Mouse (Mus musculus): ENCODE data around the gene Ssbp4.
A peak's percentile ranks its signal among the peaks of the same experiment; 100 is the strongest.
"Not testable (repeated sequence)": the region's sequence is repeated elsewhere in the genome, so short reads cannot be mapped to it uniquely, and the experiment has no call there.

Gene Ssbp4

GRCm38 (mm10) chr8:70593173-70593572 lies 15.5 kb downstream of the Ssbp4 start:
- DNase-seq (ENCODE audit: low spot score in 2 of 2) = no peak

GRCm38 (mm10) chr8:70591569-70591968 lies 17.1 kb downstream of the Ssbp4 start:
- no peak for DNase-seq (ENCODE audit: low spot score in 2 of 2)

- DNase-seq (ENCODE audit: low spot score in 2 of 2) = not testable (repeated sequence)
Measured at GRCm38 (mm10) chr8:70587955-70588354, 20.7 kb downstream of the Ssbp4 start.

- DNase-seq (ENCODE audit: low spot score in 2 of 2) = no peak
Measured at GRCm38 (mm10) chr8:70585258-70585652, 23.4 kb downstream of the Ssbp4 start.

GRCm38 (mm10) chr8:70584606-70585257 lies 23.9 kb downstream of the Ssbp4 start:
- no peak for DNase-seq (ENCODE audit: low spot score in 2 of 2)

GRCm38 (mm10) chr8:70583476-70584387 lies 24.9 kb downstream of the Ssbp4 start:
- no peak for DNase-seq (ENCODE audit: low spot score in 2 of 2)

- no peak for DNase-seq (ENCODE audit: low spot score in 2 of 2)
Measured at GRCm38 (mm10) chr8:70577207-70577606, 31.5 kb downstream of the Ssbp4 start.

- no peak for DNase-seq (ENCODE audit: low spot score in 2 of 2)
Measured at GRCm38 (mm10) chr8:70574915-70575314, 33.8 kb downstream of the Ssbp4 start.

- no peak for DNase-seq (ENCODE audit: low spot score in 2 of 2)
Measured at GRCm38 (mm10) chr8:70574302-70574701, 34.4 kb downstream of the Ssbp4 start.

- DNase-seq (ENCODE audit: low spot score in 2 of 2) = no peak
Measured at GRCm38 (mm10) chr8:70570990-70571389, 37.7 kb downstream of the Ssbp4 start.

- no peak for DNase-seq (ENCODE audit: low spot score in 2 of 2)
Measured at GRCm38 (mm10) chr8:70570360-70570759, 38.3 kb downstream of the Ssbp4 start.

- peak in 1 of 2 experiments; percentile 19 for DNase-seq (ENCODE audit: low spot score in 2 of 2)
Measured at GRCm38 (mm10) chr8:70565561-70565960, 43.1 kb downstream of the Ssbp4 start.

- DNase-seq (ENCODE audit: low spot score in 2 of 2) = no peak
Measured at GRCm38 (mm10) chr8:70564696-70565235, 43.9 kb downstream of the Ssbp4 start.

GRCm38 (mm10) chr8:70563763-70564387 lies 44.8 kb downstream of the Ssbp4 start:
- DNase-seq (ENCODE audit: low spot score in 2 of 2) = no peak

- DNase-seq (ENCODE audit: low spot score in 2 of 2) = no peak
Measured at GRCm38 (mm10) chr8:70562802-70563201, 45.9 kb downstream of the Ssbp4 start.

GRCm38 (mm10) chr8:70561809-70562535 lies 46.7 kb downstream of the Ssbp4 start:
- DNase-seq (ENCODE audit: low spot score in 2 of 2) = no peak

GRCm38 (mm10) chr8:70561357-70561756 lies 47.3 kb downstream of the Ssbp4 start:
- DNase-seq (ENCODE audit: low spot score in 2 of 2) = no peak

GRCm38 (mm10) chr8:70560564-70560963 lies 48.1 kb downstream of the Ssbp4 start:
- DNase-seq (ENCODE audit: low spot score in 2 of 2) = no peak

- peak in 1 of 2 experiments; percentile 35 for DNase-seq (ENCODE audit: low spot score in 2 of 2)
Measured at GRCm38 (mm10) chr8:70560096-70560495, 48.6 kb downstream of the Ssbp4 start.

GRCm38 (mm10) chr8:70558983-70559382 lies 49.7 kb downstream of the Ssbp4 start:
- no peak for DNase-seq (ENCODE audit: low spot score in 2 of 2)

GRCm38 (mm10) chr8:70558334-70558733 lies 50.3 kb downstream of the Ssbp4 start:
- DNase-seq (ENCODE audit: low spot score in 2 of 2) = no peak
